In the genomic region with DNA sequence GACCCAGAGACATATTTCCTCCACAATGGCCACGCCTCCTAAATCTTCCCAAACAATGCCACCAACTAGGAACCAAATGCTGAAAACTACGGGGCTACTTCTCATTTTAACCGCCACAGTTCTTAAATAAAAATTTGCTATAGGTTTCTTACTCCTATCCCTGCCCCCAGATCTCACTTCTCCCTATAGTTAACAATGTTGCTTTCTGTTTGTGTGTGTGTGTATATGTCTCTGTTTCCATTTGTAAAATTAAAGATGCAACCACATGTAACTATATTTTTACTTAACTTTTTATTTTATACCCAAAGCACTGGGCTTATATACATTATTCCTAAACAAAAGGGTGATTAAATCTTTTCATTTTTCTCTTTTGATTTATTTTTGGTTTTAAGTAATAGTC, we compare ENCODE assay signal across 8 mouse cellular contexts. TPM values are rescaled to one million over a fixed set of nuclear protein-coding genes. Genes with fewer than 3 reads are reported as not detected.
DNase-seq lines count a peak whose midpoint lies in the region; ATAC-seq and TF ChIP-seq lines count a peak whose summit lies in the region.

A gene (plus strand): TSS at position 301 of the 400 bp plus-strand sequence.

- no peak for ATAC-seq in liver, embryonic 11.5 days (replicated peaks; ENCODE audit: low FRiP score)
- no peak for ATAC-seq in embryonic facial prominence, embryonic 12.5 days (ENCODE audit: insufficient number of reproducible peaks, insufficient read depth, low FRiP score, low TSS enrichment)
- no peak for ATAC-seq in heart, embryonic 12.5 days (ENCODE audit: insufficient number of reproducible peaks, low FRiP score)
- ATAC-seq in midbrain, postnatal 0 days (ENCODE audit: low FRiP score): no peak

- no peak within 1 kb of the TSS for H3K9ac ChIP-seq in liver, embryonic 11.5 days (ENCODE audit: low read depth, low read length)
- no peak within 1 kb of the TSS for H3K9ac ChIP-seq in embryonic facial prominence, embryonic 12.5 days
- no peak within 1 kb of the TSS for H3K9ac ChIP-seq in heart, embryonic 12.5 days
- no peak within 1 kb of the TSS for H3K9ac ChIP-seq in midbrain, postnatal 0 days (replicated peaks; ENCODE audit: low read length, poor library complexity, severe bottlenecking)

- DNase-seq in liver, embryonic 11.5 days (ENCODE audit: low spot score): no peak
- no peak for DNase-seq in liver
- DNase-seq in left cerebral cortex, adult 8-10 months (ENCODE audit: low spot score in 2 of 2): no peak
- no peak for DNase-seq in midbrain, postnatal 0 days (ENCODE audit: low spot score)
- DNase-seq in cerebellum, postnatal 10 days: no peak
- no peak for DNase-seq in frontal cortex, postnatal 25 days (ENCODE audit: low spot score in 2 of 2)

- H3K4me2 ChIP-seq in liver, embryonic 11.5 days: no peak within 1 kb of the TSS
- no peak within 1 kb of the TSS for H3K4me2 ChIP-seq in embryonic facial prominence, embryonic 12.5 days (replicated peaks)
- no peak within 1 kb of the TSS for H3K4me2 ChIP-seq in heart, embryonic 12.5 days
- no peak within 1 kb of the TSS for H3K4me2 ChIP-seq in midbrain, postnatal 0 days (ENCODE audit: low read depth, low read length, poor library complexity, severe bottlenecking)

- peaks cover 9% of the 10 kb centered on the region; the same call in 1 of the 2 replicates for H3K4me1 ChIP-seq in liver, embryonic 11.5 days (replicated peaks; ENCODE audit: control insufficient read depth, insufficient read depth, low read length)
- H3K4me1 ChIP-seq in embryonic facial prominence, embryonic 12.5 days: peaks cover 9% of the 10 kb centered on the region
- H3K4me1 ChIP-seq in heart, embryonic 12.5 days (replicated peaks): peaks cover 14% of the 10 kb centered on the region
- H3K4me1 ChIP-seq in midbrain, postnatal 0 days (ENCODE audit: insufficient read depth, low read length): 0 out of 2 replicates have a peak, but pooled peaks cover 7% of the 10 kb centered on the region

- H3K27ac ChIP-seq in liver, embryonic 11.5 days (ENCODE audit: low read depth, low read length): no peak within 1 kb of the TSS
- no peak within 1 kb of the TSS for H3K27ac ChIP-seq in embryonic facial prominence, embryonic 12.5 days
- H3K27ac ChIP-seq in heart, embryonic 12.5 days (ENCODE audit: poor library complexity, severe bottlenecking): no peak within 1 kb of the TSS
- no peak within 1 kb of the TSS for H3K27ac ChIP-seq in midbrain, postnatal 0 days (ENCODE audit: low read depth, low read length)

- no peaks in the 10 kb centered on the region for H3K9me3 ChIP-seq in liver, embryonic 11.5 days (ENCODE audit: control insufficient read depth, low read length)
- no peaks in the 10 kb centered on the region for H3K9me3 ChIP-seq in embryonic facial prominence, embryonic 12.5 days
- H3K9me3 ChIP-seq in heart, embryonic 12.5 days (replicated peaks): no peaks in the 10 kb centered on the region
- no peaks in the 10 kb centered on the region for H3K9me3 ChIP-seq in midbrain, postnatal 0 days (ENCODE audit: low read length)

- no peak for TF ChIP-seq CTCF in midbrain, postnatal 0 days (IDR thresholded peaks at IDR 0.05)

- H3K36me3 ChIP-seq in liver, embryonic 11.5 days (ENCODE audit: control insufficient read depth, insufficient read depth, low read length): no peaks in the 10 kb centered on the region
- H3K36me3 ChIP-seq in embryonic facial prominence, embryonic 12.5 days: no peaks in the 10 kb centered on the region
- H3K36me3 ChIP-seq in heart, embryonic 12.5 days: no peaks in the 10 kb centered on the region
- no peaks in the 10 kb centered on the region for H3K36me3 ChIP-seq in midbrain, postnatal 0 days (ENCODE audit: insufficient read depth, low read length)

- no peak within 1 kb of the TSS for H3K4me3 ChIP-seq in liver, embryonic 11.5 days (ENCODE audit: low read depth, low read length)
- H3K4me3 ChIP-seq in embryonic facial prominence, embryonic 12.5 days: no peak within 1 kb of the TSS
- H3K4me3 ChIP-seq in heart, embryonic 12.5 days: no peak within 1 kb of the TSS
- H3K4me3 ChIP-seq in midbrain, postnatal 0 days (ENCODE audit: low read depth, low read length): no peak within 1 kb of the TSS

- 85% methylated on average over 3 of the region's 3 CpGs for WGBS in liver, embryonic 11.5 days
- 73% methylated on average over 3 of the region's 3 CpGs for WGBS in embryonic facial prominence, embryonic 12.5 days
- WGBS in heart, embryonic 12.5 days: 77% methylated on average over 3 of the region's 3 CpGs
- 88% methylated on average over 3 of the region's 3 CpGs for WGBS in midbrain, postnatal 0 days

- H3K27me3 ChIP-seq in liver, embryonic 11.5 days (replicated peaks; ENCODE audit: control insufficient read depth, insufficient read depth, low read length): no peaks in the 10 kb centered on the region
- H3K27me3 ChIP-seq in embryonic facial prominence, embryonic 12.5 days: no peaks in the 10 kb centered on the region
- no peaks in the 10 kb centered on the region for H3K27me3 ChIP-seq in heart, embryonic 12.5 days (replicated peaks)
- no peaks in the 10 kb centered on the region for H3K27me3 ChIP-seq in midbrain, postnatal 0 days (ENCODE audit: insufficient read depth, low read length)

RNA-seq across cellular contexts. Expression of the gene that starts here (rescaled TPM):
- 95.5 and 104 TPM in 2 replicates for polyA plus RNA-seq in liver, embryonic 11.5 days (2014; fragmentation: Nextera tagmentation; extraction: Ambion mirVana)
- polyA plus RNA-seq in embryonic facial prominence, embryonic 12.5 days (2016; fragmentation: Nextera tagmentation; extraction: Ambion mirVana): 151 and 165 TPM in 2 replicates
- polyA plus RNA-seq in heart, embryonic 12.5 days (2016; fragmentation: Nextera tagmentation; extraction: Ambion mirVana): 149 and 168 TPM in 2 replicates
- total RNA-seq in left cerebral cortex, adult 8-10 months (2022): 10 to 100 TPM; 34.3 to 37.5 (median 34.4) TPM
- 34.1 and 45.0 TPM in 2 replicates for total RNA-seq in midbrain, postnatal 0 days (2014; rRNA removed)
- polyA plus RNA-seq in midbrain, postnatal 0 days (2015; fragmentation: Nextera tagmentation; extraction: Ambion mirVana): 144 and 146 TPM in 2 replicates
